Mouse (Mus musculus): Measurements from ENCODE around the gene Apol8.

GRCm38 (mm10) chr15:77760037-77760436 lies 3.2 kb upstream of the Apol8 start:
- TF ChIP-seq EP300 (IDR thresholded peaks at IDR 0.05; ENCODE audit: low read depth) (no peak), CTCF (IDR thresholded peaks at IDR 0.05; ENCODE audit: low read depth) (no peak)
